Mouse (Mus musculus) liver, adult 2 months (tissue): Measurements from ENCODE around the gene Olfr748.

Source experiments
- CTCF ChIP-seq: fragments of 200-500 bp; IDR thresholded peaks from 2 replicates; pipeline ENCODE4 v1.5.1; 2011; ENCODE audit warnings: low read depth, low read length, control low read depth
- POLR2A ChIP-seq: fragments of 200-500 bp; IDR thresholded peaks from 2 replicates; pipeline ENCODE4 v1.6.1; 2011; ENCODE audit warnings: low read length, control low read depth; ENCODE audit not compliant: insufficient read depth; ENCODE audit errors: extremely low read depth

DNA sequence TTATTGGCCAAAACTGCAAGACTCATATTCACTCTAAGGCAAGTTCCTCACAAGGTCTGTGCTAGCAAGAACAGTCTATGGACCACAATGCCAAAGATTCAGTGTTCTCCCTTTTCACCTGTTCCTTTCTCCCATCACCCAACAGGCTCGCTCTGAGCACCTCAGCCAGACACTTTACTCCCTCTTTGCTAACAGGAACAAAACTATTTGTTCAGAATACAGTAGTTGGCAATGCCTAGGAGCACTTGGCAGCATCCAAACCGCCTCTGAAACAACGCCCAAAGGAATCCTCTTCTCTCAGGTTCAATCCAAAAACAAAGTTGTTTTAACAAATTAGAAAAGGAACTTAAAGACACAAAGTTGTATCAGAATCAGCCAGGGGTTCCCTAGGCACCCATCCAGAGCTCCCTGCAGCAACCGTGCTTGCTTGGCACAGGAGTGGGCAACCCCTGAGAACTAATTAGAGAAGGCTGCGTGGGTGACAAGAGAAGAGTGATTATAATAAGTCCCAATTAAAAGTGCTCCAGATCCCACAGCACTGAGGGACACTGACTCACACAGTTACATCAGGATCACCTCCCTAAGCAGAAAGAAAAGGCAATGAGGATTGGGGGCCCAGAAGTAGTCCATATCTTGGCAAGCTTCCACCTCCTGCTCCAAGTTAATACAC lies 51.4 kb downstream of the Olfr748 start:
- no peak for TF ChIP-seq POLR2A
- no peak for TF ChIP-seq CTCF
